Mouse (Mus musculus): ENCODE measurements around the gene Zc3hav1. TPM values are rescaled to one million over a fixed set of nuclear protein-coding genes. Genes with fewer than 3 reads are reported as not detected.
A peak's percentile ranks its signal among the peaks of the same experiment; 100 is the strongest.

The Zc3hav1 gene
- polyA plus RNA-seq, 1 experiment from 2014 or later, result 1.4 TPM

GRCm38 (mm10) chr6:38354723-38355353 is 435 bp upstream of the Zc3hav1 start:
- WGBS, result 2% methylated on average over 20 of the region's 20 CpGs
- no peaks in the 10 kb centered on the region for H3K36me3 ChIP-seq (ENCODE audit: control insufficient read depth, insufficient read depth, low read length)
- H3K9ac ChIP-seq (ENCODE audit: low read depth, low read length), result no peak overlapping the region; the same call in 1 of the 2 replicates

DNA sequence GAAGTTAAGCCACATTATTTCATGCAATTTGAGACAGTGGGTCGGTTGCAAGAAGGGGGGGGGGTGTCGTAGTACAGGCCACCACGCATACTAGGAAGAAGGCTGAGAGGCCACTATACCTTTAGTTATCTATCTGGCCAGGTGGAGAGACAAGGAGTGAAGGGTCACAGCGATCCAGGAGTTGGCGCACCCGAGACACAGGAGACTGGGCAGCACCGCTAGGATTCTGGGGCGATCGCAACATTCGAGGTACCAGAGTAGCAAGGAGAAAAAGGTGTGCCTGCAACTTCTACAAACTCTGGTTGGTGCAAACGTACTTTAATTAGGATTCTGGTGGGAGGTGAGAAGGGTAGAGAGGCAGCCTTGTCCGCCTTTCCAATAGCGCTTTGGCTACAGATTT is 1.2 kb downstream of the Zc3hav1 start:
- 6% methylated on average over 13 of the region's 13 CpGs for WGBS
- Histone ChIP-seq H3K9ac (ENCODE audit: low read depth, low read length) (no peak overlapping the region), H3K4me2 (ENCODE audit: low read length) (no peak overlapping the region), H3K27ac (ENCODE audit: low read depth, low read length) (no peak overlapping the region), H3K36me3 (ENCODE audit: control insufficient read depth, insufficient read depth, low read length) (no peaks in the 10 kb centered on the region), H3K4me1 (ENCODE audit: control insufficient read depth, insufficient read depth, low read depth, low read length) (peaks cover 3% of the 10 kb centered on the region; the same call in 1 of the 2 replicates), H3K9me3 (ENCODE audit: control insufficient read depth, low read length) (no peaks in the 10 kb centered on the region), H3K4me3 (ENCODE audit: low read length) (no peak overlapping the region), H3K27me3 (replicated peaks; ENCODE audit: control insufficient read depth, insufficient read depth, low read length) (peaks cover 26% of the 10 kb centered on the region)
- no peak for ATAC-seq

More at GRCm38 (mm10) chr6:38354723-38355353, 435 bp upstream of the Zc3hav1 start:
- Histone ChIP-seq H3K4me1 (ENCODE audit: control insufficient read depth, insufficient read depth, low read depth, low read length) (peaks cover 3% of the 10 kb centered on the region; the same call in 1 of the 2 replicates), H3K27me3 (replicated peaks; ENCODE audit: control insufficient read depth, insufficient read depth, low read length) (peaks cover 26% of the 10 kb centered on the region), H3K4me3 (ENCODE audit: low read length) (peak overlapping the region; percentile 49), H3K9me3 (ENCODE audit: control insufficient read depth, low read length) (no peaks in the 10 kb centered on the region), H3K27ac (ENCODE audit: low read depth, low read length) (no peak overlapping the region), H3K4me2 (ENCODE audit: low read length) (peak overlapping the region; percentile 62)
- ATAC-seq, result no peak

DNA sequence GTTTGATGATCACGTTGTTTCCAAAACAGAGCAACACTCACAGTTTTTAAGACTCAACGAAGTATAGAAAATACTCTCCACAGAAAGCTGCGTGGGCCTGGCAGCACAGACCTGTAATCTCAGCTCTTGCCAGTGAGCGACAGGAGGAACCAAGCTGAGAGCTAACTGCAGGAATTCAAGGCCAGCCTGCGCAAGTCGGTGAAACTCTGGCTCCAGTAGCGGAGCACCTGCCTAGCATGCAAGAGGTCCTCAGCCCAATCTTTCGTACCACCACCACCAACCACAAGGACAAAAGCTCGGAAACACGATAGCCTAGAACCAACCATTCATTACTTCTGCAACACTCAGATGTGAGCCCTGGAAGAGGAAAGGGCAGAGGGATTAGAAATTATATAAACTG is 2.0 kb downstream of the Zc3hav1 start:
- Histone ChIP-seq H3K9ac (ENCODE audit: low read depth, low read length) (no peak overlapping the region), H3K9me3 (ENCODE audit: control insufficient read depth, low read length) (no peaks in the 10 kb centered on the region), H3K27ac (ENCODE audit: low read depth, low read length) (no peak overlapping the region), H3K4me2 (ENCODE audit: low read length) (no peak overlapping the region), H3K27me3 (replicated peaks; ENCODE audit: control insufficient read depth, insufficient read depth, low read length) (peaks cover 26% of the 10 kb centered on the region), H3K4me3 (ENCODE audit: low read length) (no peak overlapping the region), H3K4me1 (ENCODE audit: control insufficient read depth, insufficient read depth, low read depth, low read length) (peaks cover 3% of the 10 kb centered on the region; the same call in 1 of the 2 replicates), H3K36me3 (ENCODE audit: control insufficient read depth, insufficient read depth, low read length) (no peaks in the 10 kb centered on the region)
- 17% methylated on average over 10 of the region's 10 CpGs for WGBS
- ATAC-seq, result no peak

- Histone ChIP-seq H3K27ac (ENCODE audit: low read depth, low read length) (no peak overlapping the region), H3K4me2 (ENCODE audit: low read length) (no peak overlapping the region), H3K27me3 (replicated peaks; ENCODE audit: control insufficient read depth, insufficient read depth, low read length) (peaks cover 26% of the 10 kb centered on the region), H3K9me3 (ENCODE audit: control insufficient read depth, low read length) (no peaks in the 10 kb centered on the region), H3K9ac (ENCODE audit: low read depth, low read length) (no peak overlapping the region), H3K4me3 (ENCODE audit: low read length) (no peak overlapping the region), H3K36me3 (ENCODE audit: control insufficient read depth, insufficient read depth, low read length) (no peaks in the 10 kb centered on the region), H3K4me1 (ENCODE audit: control insufficient read depth, insufficient read depth, low read depth, low read length) (peaks cover 3% of the 10 kb centered on the region; the same call in 1 of the 2 replicates)
- WGBS, result 56% methylated on average over 4 of the region's 4 CpGs
- ATAC-seq, result no peak
These were observed 2.5 kb downstream of the Zc3hav1 start for GRCm38 (mm10) chr6:38351930-38352329.

DNA sequence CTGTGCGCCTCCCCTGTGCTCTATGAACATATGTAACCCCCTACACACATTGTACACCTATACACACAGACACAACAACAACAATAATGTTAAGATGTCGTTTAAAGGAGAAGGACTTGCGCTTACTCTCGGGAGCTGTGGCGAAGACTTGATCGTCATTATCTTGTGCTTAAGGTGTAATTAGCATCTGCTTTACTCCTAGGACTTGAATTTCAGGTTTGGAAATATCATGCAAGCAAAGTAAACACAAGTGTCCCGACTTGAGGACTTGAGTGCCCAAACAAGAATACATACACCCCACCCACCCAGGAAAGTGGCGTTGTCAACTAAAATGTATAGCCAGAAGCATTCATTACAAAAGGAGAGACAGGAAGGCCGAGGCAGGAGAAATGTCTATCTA is 4.6 kb downstream of the Zc3hav1 start:
- Histone ChIP-seq H3K4me3 (ENCODE audit: low read length) (no peak overlapping the region), H3K9ac (ENCODE audit: low read depth, low read length) (no peak overlapping the region), H3K4me2 (ENCODE audit: low read length) (no peak overlapping the region), H3K9me3 (ENCODE audit: control insufficient read depth, low read length) (no peaks in the 10 kb centered on the region), H3K27ac (ENCODE audit: low read depth, low read length) (no peak overlapping the region), H3K4me1 (ENCODE audit: control insufficient read depth, insufficient read depth, low read depth, low read length) (peaks cover 3% of the 10 kb centered on the region; the same call in 1 of the 2 replicates), H3K27me3 (replicated peaks; ENCODE audit: control insufficient read depth, insufficient read depth, low read length) (peaks cover 14% of the 10 kb centered on the region), H3K36me3 (ENCODE audit: control insufficient read depth, insufficient read depth, low read length) (no peaks in the 10 kb centered on the region)
- no peak for ATAC-seq
- 80% methylated on average over 9 of the region's 9 CpGs for WGBS

GRCm38 (mm10) chr6:38348811-38349453 is 5.5 kb downstream of the Zc3hav1 start:
- H3K4me1 ChIP-seq (ENCODE audit: control insufficient read depth, insufficient read depth, low read depth, low read length), result peaks cover 3% of the 10 kb centered on the region; the same call in 1 of the 2 replicates
- no peaks in the 10 kb centered on the region for H3K9me3 ChIP-seq (ENCODE audit: control insufficient read depth, low read length)
- no peak overlapping the region for H3K27ac ChIP-seq (ENCODE audit: low read depth, low read length)
- 92% methylated on average over 6 of the region's 6 CpGs for WGBS
- H3K4me3 ChIP-seq (ENCODE audit: low read length), result no peak overlapping the region
- no peak overlapping the region for H3K9ac ChIP-seq (ENCODE audit: low read depth, low read length)
- H3K4me2 ChIP-seq (ENCODE audit: low read length), result no peak overlapping the region
- peaks cover 10% of the 10 kb centered on the region for H3K27me3 ChIP-seq (replicated peaks; ENCODE audit: control insufficient read depth, insufficient read depth, low read length)
- H3K36me3 ChIP-seq (ENCODE audit: control insufficient read depth, insufficient read depth, low read length), result no peaks in the 10 kb centered on the region
- no peak for ATAC-seq

DNA sequence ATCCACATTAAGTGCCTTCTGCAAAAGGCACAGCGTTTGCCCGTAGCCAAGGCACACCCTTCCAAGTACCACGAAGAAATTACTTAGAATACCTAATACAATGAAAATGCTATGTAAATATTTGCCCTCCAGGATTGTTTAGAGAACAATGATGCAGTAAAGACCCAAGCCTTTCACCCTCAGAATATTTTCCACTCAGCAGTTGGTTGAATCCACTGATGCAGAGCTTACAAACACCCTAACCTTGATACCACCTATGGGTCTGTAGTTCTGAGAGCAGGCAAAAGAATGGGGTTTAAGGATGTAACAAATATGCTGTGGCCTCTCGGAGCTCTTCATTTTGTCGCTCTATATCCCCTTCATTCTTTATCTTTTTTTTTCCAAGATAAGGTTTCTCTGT is 6.5 kb downstream of the Zc3hav1 start:
- Histone ChIP-seq H3K4me2 (ENCODE audit: low read length) (no peak overlapping the region), H3K9ac (ENCODE audit: low read depth, low read length) (no peak overlapping the region), H3K36me3 (ENCODE audit: control insufficient read depth, insufficient read depth, low read length) (no peaks in the 10 kb centered on the region), H3K4me1 (ENCODE audit: control insufficient read depth, insufficient read depth, low read depth, low read length) (no peaks in the 10 kb centered on the region), H3K9me3 (ENCODE audit: control insufficient read depth, low read length) (no peaks in the 10 kb centered on the region), H3K27ac (ENCODE audit: low read depth, low read length) (no peak overlapping the region), H3K4me3 (ENCODE audit: low read length) (no peak overlapping the region), H3K27me3 (replicated peaks; ENCODE audit: control insufficient read depth, insufficient read depth, low read length) (peaks cover 8% of the 10 kb centered on the region)
- ATAC-seq, result no peak
- 80% methylated on average over 5 of the region's 5 CpGs for WGBS

DNA sequence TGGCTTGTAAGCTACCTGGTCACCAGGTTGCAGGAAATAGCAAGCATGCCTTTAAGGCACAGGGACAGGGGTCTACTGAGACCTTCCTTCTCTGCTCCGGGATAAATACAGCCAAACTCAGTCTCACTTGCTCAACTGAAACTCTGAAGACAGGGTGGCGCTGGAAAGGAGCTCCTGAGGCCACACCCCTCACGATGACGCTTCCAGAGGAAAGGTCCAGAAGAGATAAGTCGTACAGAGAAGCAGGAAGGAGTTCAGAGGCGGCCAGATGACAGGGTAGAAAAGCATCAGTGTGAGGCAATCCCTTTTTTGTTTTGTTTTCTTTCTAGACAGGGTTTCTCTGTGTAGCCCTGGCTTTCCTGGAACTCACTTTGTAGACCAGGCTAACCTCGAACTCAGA is 8.6 kb downstream of the Zc3hav1 start:
- Histone ChIP-seq H3K4me1 (ENCODE audit: control insufficient read depth, insufficient read depth, low read depth, low read length) (no peaks in the 10 kb centered on the region), H3K27ac (ENCODE audit: low read depth, low read length) (no peak overlapping the region), H3K36me3 (ENCODE audit: control insufficient read depth, insufficient read depth, low read length) (no peaks in the 10 kb centered on the region), H3K9me3 (ENCODE audit: control insufficient read depth, low read length) (no peaks in the 10 kb centered on the region), H3K9ac (ENCODE audit: low read depth, low read length) (no peak overlapping the region), H3K4me3 (ENCODE audit: low read length) (no peak overlapping the region), H3K4me2 (ENCODE audit: low read length) (no peak overlapping the region), H3K27me3 (replicated peaks; ENCODE audit: control insufficient read depth, insufficient read depth, low read length) (peaks cover 2% of the 10 kb centered on the region; the same call in 1 of the 2 replicates)
- 60% methylated on average over 7 of the region's 7 CpGs for WGBS
- ATAC-seq, result no peak

GRCm38 (mm10) chr6:38344006-38344670 is 10.3 kb downstream of the Zc3hav1 start:
- Histone ChIP-seq H3K9ac (ENCODE audit: low read depth, low read length) (no peak overlapping the region), H3K4me1 (ENCODE audit: control insufficient read depth, insufficient read depth, low read depth, low read length) (no peaks in the 10 kb centered on the region), H3K36me3 (ENCODE audit: control insufficient read depth, insufficient read depth, low read length) (no peaks in the 10 kb centered on the region), H3K4me2 (ENCODE audit: low read length) (no peak overlapping the region), H3K27me3 (replicated peaks; ENCODE audit: control insufficient read depth, insufficient read depth, low read length) (no peaks in the 10 kb centered on the region), H3K27ac (ENCODE audit: low read depth, low read length) (no peak overlapping the region), H3K9me3 (ENCODE audit: control insufficient read depth, low read length) (no peaks in the 10 kb centered on the region), H3K4me3 (ENCODE audit: low read length) (no peak overlapping the region)
- WGBS, result 89% methylated on average over 7 of the region's 7 CpGs
- no peak for ATAC-seq

All from hindbrain, embryonic 16.5 days (tissue).